Mouse (Mus musculus) thymus, adult 2 months (tissue): Measurements from ENCODE around the gene C8a.

Source experiments
- CTCF ChIP-seq: fragments of 200-500 bp; IDR thresholded peaks from 2 replicates; pipeline ENCODE4 v1.5.1; 2012; ENCODE audit warnings: mild to moderate bottlenecking, control low read depth, low read length, moderate library complexity, borderline replicate concordance; ENCODE audit not compliant: control insufficient read depth, poor library complexity, insufficient read depth; ENCODE audit errors: extremely low read depth
- POLR2A ChIP-seq: fragments of 200-500 bp; IDR thresholded peaks from 2 replicates; pipeline ENCODE4 v1.6.1; 2012; ENCODE audit warnings: mild to moderate bottlenecking, low read length, control low read depth, moderate library complexity; ENCODE audit not compliant: control insufficient read depth, poor library complexity, insufficient read depth; ENCODE audit errors: extremely low read depth

GRCm38 (mm10) chr4:104824381-104825077, 51.7 kb downstream of the C8a start:
- TF ChIP-seq POLR2A = no peak
- TF ChIP-seq CTCF = no peak
